Mouse (Mus musculus): ENCODE data around the gene Cacnb4.

Gene Cacnb4

DNA sequence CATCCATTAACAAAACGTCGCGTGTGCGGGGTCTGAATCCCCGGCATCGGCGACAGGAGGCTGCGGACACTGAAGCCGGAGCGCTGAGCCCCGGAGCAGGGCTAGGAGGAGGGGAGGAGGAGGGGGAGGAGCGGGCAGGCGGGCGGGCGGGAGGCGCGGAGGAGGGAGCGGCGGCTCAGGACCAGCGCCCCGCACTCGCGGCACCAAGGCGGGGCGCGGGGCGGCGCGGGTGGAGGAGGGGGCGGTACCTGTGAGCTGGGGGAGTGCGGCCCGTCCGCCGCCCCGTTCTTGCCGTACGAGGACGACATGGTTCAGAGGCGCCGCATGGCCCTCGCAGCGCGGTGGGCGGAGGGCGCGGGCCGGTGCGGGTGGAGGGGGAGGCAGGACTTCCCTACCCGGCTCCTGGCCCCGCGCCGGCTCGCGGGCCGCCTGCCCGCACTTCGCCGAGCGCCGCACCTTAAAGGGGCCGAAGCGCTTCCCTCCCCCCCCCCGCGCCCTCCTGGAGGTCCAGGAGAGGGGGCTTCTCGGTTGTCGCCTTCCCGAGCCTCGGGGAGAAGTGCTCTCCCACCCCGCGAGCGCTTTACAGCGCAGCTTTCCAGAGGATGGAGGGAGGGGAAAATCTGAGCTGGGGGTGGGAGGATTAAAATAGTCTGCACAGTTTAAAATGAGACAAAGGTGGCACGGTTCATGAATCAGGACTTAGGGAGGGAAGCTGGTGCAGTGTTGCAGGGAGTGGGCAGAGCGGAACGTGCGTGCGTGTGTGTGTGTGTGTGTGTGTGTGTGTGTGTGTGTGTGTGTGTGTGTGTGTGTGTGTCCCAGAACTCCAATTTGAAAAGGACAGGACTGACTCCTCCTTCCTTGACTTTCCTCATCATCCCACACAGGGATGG, at the start of gene Cacnb4:
TSS of gene Cacnb4 (minus strand) at position 809 of the 890 bp plus-strand sequence.
- in situ Hi-C loops (cut with MboI; ENCODE audit: low pct_unique_long_range_greater_than_20kb in 1 of 2, low sequenced_read_pairs in 2 of 2, unreplicated experiment in 1 of 2) = no loop called here

DNA sequence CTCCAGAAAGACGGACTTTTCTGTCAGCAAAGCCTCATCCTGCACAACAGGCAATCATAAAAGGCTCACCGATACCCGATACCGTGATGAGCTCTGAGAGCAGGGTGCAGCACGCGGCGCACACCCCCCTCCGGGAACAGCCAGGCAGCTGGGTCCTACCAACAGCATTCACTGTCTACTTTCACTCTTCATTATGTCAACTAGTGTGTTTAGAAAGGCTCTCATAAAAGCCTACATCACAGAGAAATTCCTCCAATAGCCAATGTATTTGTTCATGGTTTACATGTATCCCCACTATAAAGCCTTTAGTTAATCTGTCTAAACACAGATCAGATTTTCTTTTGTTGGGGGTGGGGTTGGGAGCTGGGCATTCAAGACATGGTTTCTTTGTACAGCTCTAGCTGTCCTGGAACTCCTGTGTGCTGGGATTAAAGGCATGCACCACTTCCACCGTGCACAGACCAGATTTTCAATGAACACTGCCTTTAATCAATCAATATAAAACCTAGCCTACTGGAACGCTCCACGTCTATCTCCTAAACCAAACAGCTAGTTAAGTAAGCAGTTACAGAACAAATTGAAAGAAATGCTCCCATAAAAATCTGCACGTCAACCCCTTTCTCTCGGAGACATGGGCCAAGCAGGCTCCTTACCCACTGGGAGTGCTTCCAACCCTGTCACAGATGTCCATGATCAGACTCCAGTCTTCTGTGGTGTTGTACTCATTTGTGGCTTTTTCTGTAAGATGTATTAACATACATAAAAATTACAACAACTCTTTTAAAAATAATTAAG, 43.8 kb upstream of the Cacnb4 start:
- in situ Hi-C loops (cut with MboI; ENCODE audit: low pct_unique_long_range_greater_than_20kb in 1 of 2, low sequenced_read_pairs in 2 of 2, unreplicated experiment in 1 of 2) = no loop called here

DNA sequence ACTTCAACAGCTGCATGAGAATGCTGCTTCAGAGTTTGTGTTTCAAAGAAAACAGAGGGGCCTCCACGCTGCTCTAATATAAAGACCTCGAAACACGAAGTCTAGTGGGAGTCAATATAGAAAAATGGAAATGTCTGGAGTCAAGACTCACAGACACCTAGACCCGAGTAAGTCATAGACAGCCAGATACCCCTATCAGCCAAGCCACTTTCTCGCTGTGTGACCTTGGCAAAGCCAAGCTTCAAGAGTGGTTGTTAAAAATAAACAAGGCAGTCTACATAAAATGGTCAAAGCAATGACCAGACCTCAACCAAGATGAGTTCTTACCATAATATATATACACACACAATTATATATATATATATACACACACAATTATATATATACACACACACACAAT, 40.4 kb upstream of the Cacnb4 start:
- in situ Hi-C loops (cut with MboI; ENCODE audit: low pct_unique_long_range_greater_than_20kb in 1 of 2, low sequenced_read_pairs in 2 of 2, unreplicated experiment in 1 of 2) = no loop called here

DNA sequence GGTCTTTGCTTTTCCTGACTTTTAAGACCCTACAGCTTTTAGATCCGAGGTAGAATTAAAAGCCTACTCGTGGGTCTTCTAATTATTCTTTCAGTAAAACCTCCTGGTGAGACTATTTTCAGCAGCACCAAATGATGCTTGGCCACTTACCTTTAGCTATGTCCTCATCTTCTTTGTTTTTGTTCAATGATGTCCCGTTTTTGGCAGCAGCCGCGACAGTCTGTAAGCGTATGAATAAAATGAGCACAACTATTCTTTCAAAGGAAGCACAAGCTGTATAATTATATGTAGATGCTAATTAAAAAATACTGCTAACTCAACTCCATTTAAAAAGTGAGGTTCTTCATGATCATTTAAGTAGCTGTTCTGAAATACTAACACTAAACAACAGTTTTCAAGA, 38.9 kb upstream of the Cacnb4 start:
- in situ Hi-C loops (cut with MboI; ENCODE audit: low pct_unique_long_range_greater_than_20kb in 1 of 2, low sequenced_read_pairs in 2 of 2, unreplicated experiment in 1 of 2) = no loop called here

- in situ Hi-C loops (cut with MboI; ENCODE audit: low pct_unique_long_range_greater_than_20kb in 1 of 2, low sequenced_read_pairs in 2 of 2, unreplicated experiment in 1 of 2) = no loop called here
Measured at GRCm38 (mm10) chr2:52714111-52714510, 37.5 kb upstream of the Cacnb4 start.

DNA sequence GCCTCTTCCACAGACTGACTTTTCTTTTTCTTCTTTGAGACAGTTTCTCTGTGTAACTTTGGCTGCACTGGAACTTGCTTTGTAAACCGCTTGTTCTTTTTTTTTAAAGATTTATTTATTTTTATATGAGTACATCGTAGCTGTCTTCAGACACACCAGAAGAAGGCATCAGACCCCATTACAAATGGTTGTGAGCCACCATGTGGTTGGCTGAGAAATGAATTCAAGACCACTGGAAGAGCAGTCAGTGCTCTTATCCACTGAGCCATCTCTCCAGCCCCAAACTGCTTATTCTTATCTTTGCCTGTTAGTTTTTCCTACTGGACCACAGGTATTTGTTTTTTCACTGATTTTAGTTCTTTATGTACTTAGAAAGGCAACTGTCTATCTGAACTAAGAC, 34.2 kb upstream of the Cacnb4 start:
- in situ Hi-C loops (cut with MboI; ENCODE audit: low pct_unique_long_range_greater_than_20kb in 1 of 2, low sequenced_read_pairs in 2 of 2, unreplicated experiment in 1 of 2) = no loop called here

- in situ Hi-C loops (cut with MboI; ENCODE audit: low pct_unique_long_range_greater_than_20kb in 1 of 2, low sequenced_read_pairs in 2 of 2, unreplicated experiment in 1 of 2) = no loop called here
Measured at GRCm38 (mm10) chr2:52709417-52709816, 32.8 kb upstream of the Cacnb4 start.

GRCm38 (mm10) chr2:52701368-52702036, 24.9 kb upstream of the Cacnb4 start:
- in situ Hi-C loops (cut with MboI; ENCODE audit: low pct_unique_long_range_greater_than_20kb in 1 of 2, low sequenced_read_pairs in 2 of 2, unreplicated experiment in 1 of 2) = no loop called here

DNA sequence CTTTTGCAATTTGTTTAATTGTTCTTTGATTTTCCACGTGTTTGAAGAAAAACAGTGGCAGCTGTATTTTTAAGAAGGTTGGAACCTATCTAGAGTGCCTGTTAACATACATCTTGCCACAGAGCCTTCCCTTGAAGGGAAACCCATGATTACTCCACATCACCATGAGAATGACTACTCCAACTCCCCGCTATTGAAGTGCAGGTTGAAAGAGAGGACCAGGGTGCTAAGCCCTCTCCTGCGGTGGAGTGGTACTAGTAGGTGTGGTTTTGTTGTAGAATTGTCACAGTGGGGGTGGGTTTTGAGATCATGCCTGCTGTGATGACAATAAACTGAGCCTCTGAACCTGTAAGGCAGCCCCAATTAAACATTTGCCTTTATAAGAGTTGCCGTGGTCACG, 23.7 kb upstream of the Cacnb4 start:
- in situ Hi-C loops (cut with MboI; ENCODE audit: low pct_unique_long_range_greater_than_20kb in 1 of 2, low sequenced_read_pairs in 2 of 2, unreplicated experiment in 1 of 2) = no loop called here

DNA sequence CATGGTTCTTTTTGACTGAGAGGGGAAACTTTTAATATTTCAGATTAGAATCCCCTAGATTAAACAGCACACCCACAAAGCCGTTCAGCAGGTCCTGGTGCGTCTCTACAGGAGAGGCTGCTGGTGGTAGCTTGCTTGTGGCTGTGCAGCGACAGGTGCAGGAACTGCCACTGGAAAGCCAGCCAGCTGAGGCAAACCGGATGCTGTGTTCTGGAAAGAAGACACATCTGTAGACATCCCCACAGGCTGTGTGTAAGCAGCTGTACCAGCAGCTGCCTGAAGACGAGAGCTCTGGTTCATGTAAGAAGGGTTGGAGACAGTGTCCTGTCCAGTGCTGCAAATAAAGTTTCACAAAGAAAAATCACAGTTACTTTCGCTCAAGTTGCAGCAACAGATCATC, 18.0 kb upstream of the Cacnb4 start:
- in situ Hi-C loops (cut with MboI; ENCODE audit: low pct_unique_long_range_greater_than_20kb in 1 of 2, low sequenced_read_pairs in 2 of 2, unreplicated experiment in 1 of 2) = no loop called here

DNA sequence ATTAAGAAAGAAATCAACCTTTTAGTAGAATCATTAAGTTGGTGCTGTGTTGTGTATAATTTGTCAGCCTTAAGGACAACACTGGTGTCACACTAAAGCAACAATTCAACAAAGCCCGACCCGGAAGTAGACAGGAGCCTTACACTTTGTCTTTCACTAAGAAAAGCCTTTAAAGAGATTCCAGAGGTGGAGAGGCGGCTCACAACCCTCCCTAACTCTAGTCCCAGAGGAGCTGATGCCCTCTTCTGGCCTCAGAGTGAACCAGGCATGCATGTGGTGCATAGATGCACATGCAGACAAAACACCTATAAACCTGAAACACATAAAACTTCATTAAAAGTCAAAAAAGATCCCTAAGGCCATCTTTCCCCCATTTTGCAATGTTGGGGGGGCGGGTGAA, 15.1 kb upstream of the Cacnb4 start:
- in situ Hi-C loops (cut with MboI; ENCODE audit: low pct_unique_long_range_greater_than_20kb in 1 of 2, low sequenced_read_pairs in 2 of 2, unreplicated experiment in 1 of 2) = no loop called here

GRCm38 (mm10) chr2:52686601-52687000, 10.0 kb upstream of the Cacnb4 start:
- in situ Hi-C loops (cut with MboI; ENCODE audit: low pct_unique_long_range_greater_than_20kb in 1 of 2, low sequenced_read_pairs in 2 of 2, unreplicated experiment in 1 of 2) = no loop called here

DNA sequence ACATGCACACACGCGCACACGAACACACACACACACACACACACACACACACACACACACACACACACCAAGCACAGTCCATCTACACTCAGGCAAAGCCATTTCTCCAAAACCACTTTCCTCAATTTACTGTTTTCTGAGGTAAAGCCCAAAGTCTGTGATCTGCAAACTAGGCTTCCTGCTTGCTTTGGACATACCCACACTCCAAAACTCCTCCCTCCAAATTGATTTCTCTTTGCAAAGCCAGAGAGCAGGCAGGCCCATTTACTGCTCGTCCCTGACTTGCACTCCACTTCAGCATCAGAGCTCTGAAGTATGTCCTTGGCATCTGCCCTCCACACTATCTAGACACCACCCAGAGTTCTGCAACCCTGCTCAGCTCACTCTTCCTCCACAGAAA, 958 bp upstream of the Cacnb4 start:
- in situ Hi-C loops (cut with MboI; ENCODE audit: low pct_unique_long_range_greater_than_20kb in 1 of 2, low sequenced_read_pairs in 2 of 2, unreplicated experiment in 1 of 2) = no loop called here

DNA sequence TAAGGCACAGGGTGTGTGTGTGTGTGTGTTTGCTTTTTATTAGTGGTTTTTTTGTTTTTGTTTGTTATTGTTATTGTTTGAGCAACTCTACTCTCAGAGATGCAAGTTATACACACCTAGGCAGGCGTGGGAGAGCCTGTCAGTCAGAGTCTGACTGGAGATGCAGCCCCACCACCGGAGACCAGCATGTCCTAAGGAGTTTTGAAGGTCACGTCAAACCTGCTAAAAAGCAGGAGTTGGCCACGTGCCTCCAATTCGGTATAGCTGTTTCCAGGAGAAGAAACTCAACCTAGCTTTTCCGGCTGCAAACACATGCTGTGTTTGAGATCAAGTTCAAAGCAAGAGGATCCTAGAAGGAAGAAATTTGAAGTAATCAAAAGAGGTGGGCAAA, 277 bp upstream of the Cacnb4 start:
- in situ Hi-C loops (cut with MboI; ENCODE audit: low pct_unique_long_range_greater_than_20kb in 1 of 2, low sequenced_read_pairs in 2 of 2, unreplicated experiment in 1 of 2) = no loop called here

DNA sequence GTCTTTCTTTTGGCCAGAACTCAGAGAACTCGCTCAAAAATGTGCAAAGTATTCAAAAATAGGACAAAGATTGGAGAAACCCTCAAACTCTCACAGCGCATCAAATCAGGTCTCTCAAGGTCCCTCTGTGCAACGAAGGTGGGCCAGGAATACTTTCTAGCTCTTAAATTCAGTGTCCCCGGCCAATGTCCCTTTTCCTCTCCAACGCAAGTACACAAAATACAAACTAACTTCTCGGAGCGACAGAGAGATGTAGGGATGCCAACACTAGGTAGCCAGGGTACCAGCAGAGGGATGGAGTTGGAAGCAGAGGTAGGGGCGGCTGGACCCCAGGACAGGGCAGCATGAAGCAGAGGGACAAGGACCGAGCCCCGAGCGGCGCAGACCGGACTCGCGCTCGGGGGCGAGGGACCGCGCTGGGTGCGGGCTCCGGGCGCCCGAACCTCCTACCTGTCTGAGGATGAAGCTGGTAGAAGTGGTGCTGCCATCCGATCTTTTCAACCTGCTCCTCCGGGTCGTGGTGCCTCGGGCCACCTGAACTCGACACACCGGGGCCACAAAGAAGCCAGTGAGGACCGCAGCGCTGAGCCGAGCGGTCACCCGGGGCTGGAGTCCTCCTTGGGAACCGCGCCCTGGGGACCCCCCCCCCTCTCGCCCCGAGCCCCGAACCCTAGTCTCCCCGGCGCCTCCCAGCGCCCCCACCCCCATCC, 1.2 kb downstream of the Cacnb4 start:
- in situ Hi-C loops (cut with MboI; ENCODE audit: low pct_unique_long_range_greater_than_20kb in 1 of 2, low sequenced_read_pairs in 2 of 2, unreplicated experiment in 1 of 2) = no loop called here

GRCm38 (mm10) chr2:52674886-52675277, 1.7 kb downstream of the Cacnb4 start:
- in situ Hi-C loops (cut with MboI; ENCODE audit: low pct_unique_long_range_greater_than_20kb in 1 of 2, low sequenced_read_pairs in 2 of 2, unreplicated experiment in 1 of 2) = no loop called here

GRCm38 (mm10) chr2:52673172-52673571, 3.5 kb downstream of the Cacnb4 start:
- in situ Hi-C loops (cut with MboI; ENCODE audit: low pct_unique_long_range_greater_than_20kb in 1 of 2, low sequenced_read_pairs in 2 of 2, unreplicated experiment in 1 of 2) = no loop called here

- in situ Hi-C loops (cut with MboI; ENCODE audit: low pct_unique_long_range_greater_than_20kb in 1 of 2, low sequenced_read_pairs in 2 of 2, unreplicated experiment in 1 of 2) = no loop called here
Measured at GRCm38 (mm10) chr2:52670733-52671132, 5.9 kb downstream of the Cacnb4 start.

- in situ Hi-C loops (cut with MboI; ENCODE audit: low pct_unique_long_range_greater_than_20kb in 1 of 2, low sequenced_read_pairs in 2 of 2, unreplicated experiment in 1 of 2) = no loop called here
Measured at GRCm38 (mm10) chr2:52668480-52668879, 8.2 kb downstream of the Cacnb4 start.
